Mouse (Mus musculus): ENCODE results near the gene Git2. TPM values are rescaled to one million over a fixed set of nuclear protein-coding genes. Genes with fewer than 3 reads are reported as not detected.
A peak's percentile ranks its signal among the peaks of the same experiment; 100 is the strongest.

Gene Git2
- total RNA-seq, 2 experiments from 2014 or later = 35.3 to 36.6 TPM

GRCm38 (mm10) chr5:114720784-114721183 lies 54.5 kb downstream of the Git2 start:
- DNase-seq = no peak

- no peak for DNase-seq
Observed at GRCm38 (mm10) chr5:114719928-114720270, 55.4 kb downstream of the Git2 start.

GRCm38 (mm10) chr5:114719003-114719927 lies 56.1 kb downstream of the Git2 start:
- peak in 1 of 2 experiments; percentile 49 for DNase-seq

GRCm38 (mm10) chr5:114718483-114718882 lies 56.8 kb downstream of the Git2 start:
- no peak for DNase-seq

GRCm38 (mm10) chr5:114717937-114718336 lies 57.4 kb downstream of the Git2 start:
- DNase-seq = no peak

GRCm38 (mm10) chr5:114717292-114717691 lies 58.0 kb downstream of the Git2 start:
- no peak for DNase-seq

- no peak for DNase-seq
Observed at GRCm38 (mm10) chr5:114714551-114714950, 60.8 kb downstream of the Git2 start.

GRCm38 (mm10) chr5:114709357-114709756 lies 66.0 kb downstream of the Git2 start:
- DNase-seq = no peak

- no peak for DNase-seq
Observed at GRCm38 (mm10) chr5:114708491-114708890, 66.8 kb downstream of the Git2 start.

- peak; percentile 96 for DNase-seq
Observed at GRCm38 (mm10) chr5:114707265-114708068, 67.8 kb downstream of the Git2 start, which contains the start of gene Tchp. Tchp (plus strand) TSS chr5:114707760.

GRCm38 (mm10) chr5:114702403-114703392 lies 72.6 kb downstream of the Git2 start:
- DNase-seq = peak in 1 of 2 experiments; percentile 24

GRCm38 (mm10) chr5:114699015-114699414 lies 76.3 kb downstream of the Git2 start:
- DNase-seq = no peak

GRCm38 (mm10) chr5:114698044-114698746 lies 77.1 kb downstream of the Git2 start:
- DNase-seq = peak in 1 of 2 experiments; percentile 41

- DNase-seq = no peak
Observed at GRCm38 (mm10) chr5:114696939-114697338, 78.4 kb downstream of the Git2 start.

- no peak for DNase-seq
Observed at GRCm38 (mm10) chr5:114695775-114696174, 79.5 kb downstream of the Git2 start.

- peak; percentile 94 to 97 for DNase-seq
Observed at GRCm38 (mm10) chr5:114690633-114691567, 84.4 kb downstream of the Git2 start, which contains the start of gene Gltp. Gltp (minus strand) TSS chr5:114690984.

GRCm38 (mm10) chr5:114689700-114690366 lies 85.5 kb downstream of the Git2 start:
- DNase-seq = peak; percentile 39 to 50

GRCm38 (mm10) chr5:114688703-114689102 lies 86.6 kb downstream of the Git2 start:
- no peak for DNase-seq

GRCm38 (mm10) chr5:114687901-114688300 lies 87.4 kb downstream of the Git2 start:
- no peak for DNase-seq
